Mouse (Mus musculus) E14TG2a.4 (cell line): ENCODE data around the gene Ube2l6.

Source experiments
- H3K27me3 ChIP-seq: 2 replicates; pipeline ENCODE4 v1.6.1; 2014; ENCODE audit warnings: low read length, control low read depth; ENCODE audit not compliant: insufficient read depth
- H3K36me3 ChIP-seq: 2 replicates; pipeline ENCODE4 v1.6.1; 2014; ENCODE audit warnings: low read length, control low read depth; ENCODE audit not compliant: insufficient read depth
- H3K4me1 ChIP-seq: replicated peaks from 2 replicates; pipeline ENCODE4 v1.6.1; 2014; ENCODE audit warnings: low read depth, low read length, control low read depth
- H3K4me3 ChIP-seq: replicated peaks from 2 replicates; pipeline ENCODE4 v1.5.1; 2014; ENCODE audit warnings: mild to moderate bottlenecking, low read length
- H3K9me3 ChIP-seq: 2 replicates; pipeline ENCODE4 v1.6.1; 2014; ENCODE audit warnings: low read length, control low read depth
- CTCF ChIP-seq: conservative IDR thresholded peaks from 2 replicates; pipeline ENCODE4 v1.5.1; 2014; ENCODE audit warnings: low read length
- NANOG ChIP-seq: IDR thresholded peaks from 2 replicates; pipeline ENCODE4 v1.6.1; 2014; ENCODE audit warnings: borderline replicate concordance, low read length, mixed read lengths
- POU5F1 ChIP-seq: IDR thresholded peaks from 2 replicates; pipeline ENCODE4 v1.6.1; 2014; ENCODE audit warnings: low read length, borderline replicate concordance

Gene Ube2l6

DNA sequence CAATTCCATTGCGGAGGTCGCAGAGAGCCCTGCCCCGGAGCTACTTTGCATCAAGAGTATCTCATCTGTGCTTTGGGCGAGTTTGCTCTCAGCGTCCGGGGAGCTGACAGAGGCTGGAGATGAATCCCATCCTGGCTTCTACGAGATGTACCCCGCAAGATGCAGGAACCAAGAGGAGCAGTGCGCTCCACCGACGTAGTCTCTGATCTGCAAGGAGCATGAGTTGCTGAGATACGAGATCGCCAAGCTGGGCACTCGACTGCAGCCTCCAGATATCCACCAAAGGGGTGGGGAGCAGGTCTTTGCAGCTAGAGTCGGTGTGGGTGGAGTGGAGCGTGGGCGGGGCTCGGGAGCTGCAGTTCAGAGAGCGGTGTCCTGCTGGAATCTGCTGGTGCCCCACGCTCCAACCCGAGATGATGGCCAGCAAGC, at the start of gene Ube2l6:
Gene Ube2l6, plus strand, starts transcription at position 336 of the 429 bp plus-strand sequence.
- Histone ChIP-seq H3K36me3 (no peaks in the 10 kb centered on the region), H3K4me1 (peaks cover 21% of the 10 kb centered on the region), H3K27me3 (peaks cover 35% of the 10 kb centered on the region), H3K9me3 (peaks cover 25% of the 10 kb centered on the region), H3K4me3 (peak within 1 kb of the TSS; percentile 80)
- no peak for TF ChIP-seq POU5F1
- TF ChIP-seq NANOG: no peak
- no peak for TF ChIP-seq CTCF

DNA sequence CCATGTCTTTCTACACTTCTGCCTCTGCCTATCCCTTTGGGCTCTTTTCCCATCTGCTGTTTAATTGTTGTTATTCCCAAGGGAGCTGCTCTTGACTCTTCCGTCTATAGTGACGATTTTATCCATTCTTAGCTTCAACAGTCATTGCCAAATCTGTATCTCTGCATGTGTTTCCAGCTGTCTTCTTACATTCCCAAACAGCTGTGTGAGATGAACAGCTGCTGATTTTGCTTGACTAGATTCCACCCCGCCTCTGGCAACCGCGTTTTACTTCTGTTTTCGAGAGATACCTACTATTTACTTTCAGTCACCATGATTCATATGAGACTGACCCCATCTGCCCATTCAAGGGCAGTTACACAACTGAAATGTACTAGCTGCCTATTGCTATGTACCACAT, 48.5 kb upstream of the Ube2l6 start:
- TF ChIP-seq NANOG: no peak
- no peak for TF ChIP-seq POU5F1
- TF ChIP-seq CTCF: no peak
- H3K27me3 ChIP-seq: peaks cover 15% of the 10 kb centered on the region
- no peaks in the 10 kb centered on the region for H3K36me3 ChIP-seq
- H3K9me3 ChIP-seq: no peaks in the 10 kb centered on the region
- no peak overlapping the region for H3K4me3 ChIP-seq
- peaks cover 23% of the 10 kb centered on the region for H3K4me1 ChIP-seq

DNA sequence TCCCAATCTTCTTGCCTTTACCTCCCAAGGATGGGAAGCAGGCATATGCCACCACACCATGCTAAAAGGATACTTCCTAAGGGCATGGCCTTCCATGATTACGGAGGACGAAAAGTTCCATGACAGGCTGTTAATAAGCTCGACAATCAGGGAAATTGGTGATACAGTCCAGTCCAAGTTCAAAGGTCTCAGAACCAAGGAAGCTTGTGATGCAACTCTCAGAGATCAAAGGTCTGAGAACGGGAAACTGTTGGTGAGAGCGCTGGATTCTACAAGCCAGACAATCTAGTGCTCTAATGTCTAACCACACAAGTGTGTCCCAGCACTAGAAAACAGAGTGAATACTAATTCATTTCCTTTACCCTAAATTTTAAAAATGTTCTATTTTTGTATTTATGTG, 42.4 kb upstream of the Ube2l6 start:
- TF ChIP-seq CTCF (no peak), NANOG (no peak)
- Histone ChIP-seq H3K4me1 (peaks cover 31% of the 10 kb centered on the region), H3K4me3 (no peak overlapping the region), H3K36me3 (no peaks in the 10 kb centered on the region), H3K27me3 (peaks cover 1% of the 10 kb centered on the region; the same call in 1 of the 2 replicates), H3K9me3 (no peaks in the 10 kb centered on the region)

DNA sequence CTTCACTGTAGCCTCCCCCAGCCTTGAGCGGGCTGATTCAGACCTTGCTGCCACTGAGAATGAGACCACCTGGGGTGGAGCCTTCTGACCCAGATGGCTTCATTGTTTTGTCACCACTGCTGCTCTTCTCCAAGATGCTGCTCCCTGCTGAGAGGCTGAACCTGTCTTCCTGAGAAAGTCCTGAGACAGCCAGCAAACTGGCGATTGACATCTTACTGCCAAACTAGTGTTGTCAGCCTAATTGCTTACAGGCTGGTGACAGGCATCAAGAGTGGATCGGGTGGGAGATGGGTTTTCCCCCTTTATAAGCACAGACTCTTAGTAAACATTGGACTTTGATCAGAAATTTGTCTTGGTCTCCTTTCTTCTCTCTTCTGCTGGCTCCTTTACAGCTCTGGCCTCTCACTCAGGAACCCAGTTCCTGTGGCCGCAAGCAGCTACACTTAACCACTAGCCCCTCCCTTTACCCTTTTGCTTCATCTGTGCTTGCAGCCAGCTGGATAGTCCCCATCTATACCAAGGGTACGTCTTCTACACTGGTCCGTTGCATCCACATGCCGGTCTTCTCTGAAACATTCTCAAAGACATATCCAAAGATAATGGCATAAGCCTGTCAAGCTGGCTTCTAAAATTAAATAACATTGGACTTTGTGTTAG, 41.5 kb upstream of the Ube2l6 start:
- TF ChIP-seq CTCF: no peak
- TF ChIP-seq NANOG: peak; percentile 35; the same call in 1 of the 2 replicates
- TF ChIP-seq POU5F1: no peak
- Histone ChIP-seq H3K27me3 (no peaks in the 10 kb centered on the region), H3K4me1 (peaks cover 40% of the 10 kb centered on the region)

DNA sequence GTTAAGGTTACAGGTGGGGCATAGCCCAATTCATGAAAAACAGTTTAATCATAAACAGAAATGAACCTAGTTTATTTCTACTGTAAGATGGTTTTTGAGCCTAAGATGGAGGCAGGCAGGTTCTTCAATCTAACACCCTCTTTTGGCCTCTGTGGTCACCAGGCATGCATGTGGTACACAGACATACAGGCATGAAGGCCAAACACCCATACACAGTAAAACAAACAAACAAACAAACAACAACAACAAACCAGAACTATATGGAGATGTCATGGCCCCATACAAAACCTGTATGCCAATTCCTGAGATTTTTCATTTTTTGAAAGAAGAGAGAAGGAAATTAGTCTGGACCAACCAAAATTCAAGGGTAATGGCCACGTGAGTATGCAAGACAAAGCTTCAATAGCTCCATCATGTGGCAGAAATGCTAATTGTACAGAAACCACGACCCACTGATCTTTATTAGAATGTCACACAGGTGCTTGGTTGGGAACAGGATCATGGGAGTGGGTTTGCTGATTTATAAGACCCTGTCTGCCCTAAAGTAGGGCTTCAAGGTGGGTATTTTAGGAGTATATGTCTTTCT, 40.0 kb upstream of the Ube2l6 start:
- Histone ChIP-seq H3K9me3 (no peaks in the 10 kb centered on the region), H3K4me3 (no peak overlapping the region), H3K4me1 (peaks cover 53% of the 10 kb centered on the region), H3K27me3 (0 out of 2 replicates have a peak, but pooled peaks cover 6% of the 10 kb centered on the region), H3K36me3 (no peaks in the 10 kb centered on the region)
- TF ChIP-seq POU5F1: no peak
- peak; percentile 30 for TF ChIP-seq CTCF

More for the DNA sequence above, 41.5 kb upstream of the Ube2l6 start:
- no peaks in the 10 kb centered on the region for H3K36me3 ChIP-seq
- H3K4me3 ChIP-seq: 0 out of 2 replicates have a peak overlapping the region, but pooled peaks have one; percentile 21
- H3K9me3 ChIP-seq: no peaks in the 10 kb centered on the region

DNA sequence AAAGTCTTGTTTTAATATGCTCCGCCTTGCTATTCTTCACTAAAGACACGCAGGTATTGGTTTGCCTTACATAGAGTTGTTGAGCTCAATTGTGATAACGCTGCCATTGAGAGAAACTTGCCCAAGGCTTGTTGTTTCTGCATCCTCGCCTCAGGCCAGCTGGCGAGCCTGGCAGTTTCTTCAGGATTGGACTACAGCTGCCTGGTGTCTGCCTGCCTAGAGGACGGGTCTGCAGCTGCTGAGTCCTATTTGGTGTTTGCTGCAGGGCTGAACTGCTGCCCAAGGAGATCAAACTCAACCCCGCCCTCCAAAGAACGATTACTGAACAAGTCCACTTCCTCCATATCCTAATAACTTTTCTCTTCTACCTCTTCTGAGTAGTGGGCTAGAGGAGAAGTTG, 37.9 kb upstream of the Ube2l6 start:
- Histone ChIP-seq H3K4me1 (peaks cover 53% of the 10 kb centered on the region), H3K4me3 (no peak overlapping the region), H3K36me3 (peaks cover 8% of the 10 kb centered on the region; the same call in 1 of the 2 replicates), H3K9me3 (no peaks in the 10 kb centered on the region), H3K27me3 (peaks cover 16% of the 10 kb centered on the region)
- TF ChIP-seq NANOG (no peak), POU5F1 (no peak), CTCF (no peak)

DNA sequence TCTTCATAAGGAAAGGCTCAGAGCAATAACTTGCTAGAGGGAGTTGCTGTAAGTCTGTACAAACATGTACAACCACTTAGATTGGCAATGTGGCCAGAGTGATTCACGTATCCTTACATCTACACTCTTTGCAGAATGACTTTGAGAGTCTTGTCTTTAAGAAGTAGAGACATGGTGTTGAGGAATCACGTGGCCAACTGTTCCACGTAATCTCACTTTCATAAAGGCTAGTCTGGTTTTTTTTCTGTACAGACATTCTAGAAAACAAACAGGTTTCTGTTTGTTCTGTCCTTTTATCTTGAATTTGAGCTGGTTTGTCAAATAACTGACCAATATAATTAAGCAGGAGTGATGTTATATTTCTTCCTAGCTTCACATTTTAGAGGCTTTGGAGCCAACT, 37.3 kb upstream of the Ube2l6 start:
- TF ChIP-seq NANOG: no peak
- TF ChIP-seq CTCF: no peak
- no peak for TF ChIP-seq POU5F1
- peaks cover 16% of the 10 kb centered on the region for H3K27me3 ChIP-seq
- H3K36me3 ChIP-seq: peaks cover 10% of the 10 kb centered on the region; the same call in 1 of the 2 replicates
- no peak overlapping the region for H3K4me3 ChIP-seq
- no peaks in the 10 kb centered on the region for H3K9me3 ChIP-seq
- peaks cover 48% of the 10 kb centered on the region for H3K4me1 ChIP-seq

DNA sequence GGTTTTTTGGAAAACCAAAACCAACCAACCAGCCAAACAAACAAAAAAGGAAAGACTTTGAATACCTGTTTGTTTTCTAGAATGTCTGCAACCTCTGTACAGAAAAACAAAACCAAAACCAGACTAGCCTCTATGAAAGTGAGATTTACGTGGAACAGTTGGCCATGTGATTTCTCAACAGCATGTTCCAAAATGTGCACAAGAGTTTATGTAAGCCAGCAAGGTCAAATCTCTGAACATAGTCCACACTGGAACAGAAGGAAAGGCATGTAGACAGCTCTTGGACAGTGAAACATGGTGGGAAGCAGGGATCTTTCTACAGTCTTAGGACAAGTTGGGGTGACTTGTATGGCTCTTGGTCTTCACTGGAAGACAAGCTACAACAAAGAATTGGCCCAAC, 36.8 kb upstream of the Ube2l6 start:
- peaks cover 19% of the 10 kb centered on the region for H3K27me3 ChIP-seq
- no peak overlapping the region for H3K4me3 ChIP-seq
- peaks cover 15% of the 10 kb centered on the region; the same call in 1 of the 2 replicates for H3K36me3 ChIP-seq
- H3K9me3 ChIP-seq: no peaks in the 10 kb centered on the region
- peaks cover 42% of the 10 kb centered on the region for H3K4me1 ChIP-seq
- TF ChIP-seq POU5F1 (no peak), CTCF (no peak), NANOG (no peak)
